Mouse (Mus musculus) pancreas, adult 10 weeks (tissue): ENCODE results near the gene Agpat3. TPM values are rescaled to one million over a fixed set of nuclear protein-coding genes. Genes with fewer than 3 reads are reported as not detected.

Experiments used
- polyA plus RNA-seq: library from polyadenylated mRNA; stranded (reverse); fragments of 350-450 nt; fragmentation: Illumina TruSeq; extraction: RNeasy Lipid Tissue Mini Kit (QIAGEN cat#74804); gene quantifications from one replicate; pipeline ENCODE4 v1.2.3, GENCODE M21; 2015; ENCODE audit warnings: low read depth, low replicate concordance; ENCODE audit not compliant: insufficient read depth

Gene Agpat3
- polyA plus RNA-seq = 14.0 TPM

GRCm38 (mm10) chr10:78351887-78352665, at the start of gene Agpat3:
Agpat3 (minus strand) TSS chr10:78352489.

DNA sequence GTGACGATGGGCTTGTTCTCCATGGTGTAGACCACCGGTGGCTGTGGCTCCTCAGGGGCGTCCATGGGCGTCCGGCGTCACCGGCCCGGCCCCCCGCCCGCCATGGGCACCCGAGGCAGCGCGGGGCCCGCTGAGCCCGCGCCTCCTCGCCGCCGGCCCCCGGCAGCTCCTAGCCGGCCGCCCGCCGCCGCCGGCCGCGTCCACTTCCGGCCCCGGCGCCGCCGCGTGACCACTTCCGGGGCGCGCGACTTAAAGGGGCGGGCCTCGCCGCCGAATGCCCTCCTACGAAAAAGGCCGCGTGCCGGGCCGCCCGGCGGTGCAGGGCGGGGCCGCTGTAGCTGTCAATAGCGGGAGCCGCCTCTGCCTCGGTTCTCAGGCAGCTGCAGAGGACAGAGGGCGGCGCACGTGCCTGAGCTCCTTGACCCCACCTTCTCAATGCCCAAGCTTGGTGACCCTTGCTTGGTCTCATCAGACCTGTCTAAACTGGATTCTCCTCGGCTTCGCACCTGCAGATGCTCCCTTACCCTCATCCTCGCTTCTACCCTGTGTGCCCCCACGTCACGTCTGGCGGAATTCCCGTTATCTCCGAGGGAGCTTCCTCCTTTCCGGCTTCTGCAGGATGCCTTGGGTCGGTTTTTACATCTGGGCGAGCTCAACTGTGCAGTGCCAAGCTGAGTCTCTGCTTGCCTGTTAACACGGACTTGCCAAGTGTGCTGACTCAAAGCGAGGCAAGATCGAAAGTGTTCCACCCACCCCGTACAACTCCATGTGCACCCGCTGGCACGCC, 107.7 kb downstream of the Agpat3 start, which contains the start of gene Trappc10:
TSS of gene Trappc10 (minus strand) at position 204 of the 787 bp plus-strand sequence.

Other genes with a start within 250 kb of the Agpat3 start
- gene D10Jhu81e, start 182.7 kb downstream of the Agpat3 start, polyA plus RNA-seq = 17.8 TPM
- gene Pwp2, start 167.3 kb downstream of the Agpat3 start, polyA plus RNA-seq = 2.3 TPM
- gene Trappc10, start 107.8 kb downstream of the Agpat3 start, polyA plus RNA-seq = 9.0 TPM
- gene Rrp1, start 60.6 kb upstream of the Agpat3 start, polyA plus RNA-seq = 32.4 TPM
- gene Cstb, start 73.2 kb upstream of the Agpat3 start, polyA plus RNA-seq = 35.7 TPM
- 3.3 TPM for gene Pdxk, start 112.5 kb upstream of the Agpat3 start, polyA plus RNA-seq
- gene Olfr1358, start 164.9 kb upstream of the Agpat3 start, polyA plus RNA-seq = not detected
- 9.8 TPM for gene Ilvbl, start 221.9 kb upstream of the Agpat3 start, polyA plus RNA-seq
- gene Syde1, start 239.5 kb upstream of the Agpat3 start, polyA plus RNA-seq = 6.3 TPM